Mouse (Mus musculus) liver, embryonic 14.5 days (tissue): Measurements from ENCODE around the gene Notum.

Experiments
- CTCF ChIP-seq: IDR thresholded peaks from 2 replicates; pipeline ENCODE4 v1.5.1; 2016; ENCODE audit warnings: antibody characterized with exemption, low read depth, control low read depth
- EP300 ChIP-seq: IDR thresholded peaks from 2 replicates; pipeline ENCODE4 v1.6.1; 2016; ENCODE audit warnings: antibody characterized with exemption, low read depth

DNA sequence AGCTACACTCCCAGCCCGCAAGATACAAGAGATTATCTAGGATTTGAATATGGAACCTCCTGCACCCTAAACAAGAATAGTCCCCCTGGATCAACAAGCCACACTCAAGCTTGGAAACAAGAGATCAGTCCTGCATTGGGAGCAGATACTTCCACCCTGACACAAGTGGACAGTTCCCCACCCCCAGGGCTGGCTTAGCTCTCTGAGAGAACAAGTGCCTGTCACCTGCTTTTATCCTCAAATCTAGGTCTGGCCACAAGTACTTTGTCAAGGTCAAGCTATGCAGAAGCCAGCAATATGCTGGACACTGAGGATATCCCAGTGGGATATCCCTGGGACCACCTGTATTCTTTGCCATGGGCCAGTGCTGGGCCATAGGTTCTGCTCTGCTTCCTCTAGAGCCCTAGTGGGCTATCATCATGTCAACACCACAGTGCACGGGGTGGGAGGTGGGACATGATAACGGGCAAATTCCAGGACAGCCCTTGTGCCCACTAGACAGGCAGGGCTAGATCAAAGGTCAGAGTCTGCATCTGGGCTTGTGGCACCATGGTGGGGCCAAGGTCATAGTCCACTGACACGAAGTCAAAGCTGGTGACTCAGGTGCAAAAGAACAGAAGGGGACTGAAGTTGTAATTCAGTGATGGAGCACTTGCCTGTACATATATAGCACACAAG lies 44.2 kb downstream of the Notum start:
- TF ChIP-seq CTCF, result no peak
- no peak for TF ChIP-seq EP300
